Mouse (Mus musculus) cerebellum, adult 11 months (tissue): Measurements from ENCODE around the gene Pgbd1.
"Not testable (repeated sequence)": the region's sequence is repeated elsewhere in the genome, so short reads cannot be mapped to it uniquely, and the experiment has no call there.

Experiments used
- DNase-seq: peaks from one replicate; pipeline ENCODE4 v3.0.0; 2022

Pgbd1 gene

GRCm38 (mm10) chr13:21440503-21441206 is at the start of gene Pgbd1:
Gene Pgbd1, minus strand, starts transcription at chr13:21441058.
- peak; percentile 74 for DNase-seq

- no peak for DNase-seq
These were observed 46.0 kb upstream of the Pgbd1 start for GRCm38 (mm10) chr13:21486881-21487280.

DNA sequence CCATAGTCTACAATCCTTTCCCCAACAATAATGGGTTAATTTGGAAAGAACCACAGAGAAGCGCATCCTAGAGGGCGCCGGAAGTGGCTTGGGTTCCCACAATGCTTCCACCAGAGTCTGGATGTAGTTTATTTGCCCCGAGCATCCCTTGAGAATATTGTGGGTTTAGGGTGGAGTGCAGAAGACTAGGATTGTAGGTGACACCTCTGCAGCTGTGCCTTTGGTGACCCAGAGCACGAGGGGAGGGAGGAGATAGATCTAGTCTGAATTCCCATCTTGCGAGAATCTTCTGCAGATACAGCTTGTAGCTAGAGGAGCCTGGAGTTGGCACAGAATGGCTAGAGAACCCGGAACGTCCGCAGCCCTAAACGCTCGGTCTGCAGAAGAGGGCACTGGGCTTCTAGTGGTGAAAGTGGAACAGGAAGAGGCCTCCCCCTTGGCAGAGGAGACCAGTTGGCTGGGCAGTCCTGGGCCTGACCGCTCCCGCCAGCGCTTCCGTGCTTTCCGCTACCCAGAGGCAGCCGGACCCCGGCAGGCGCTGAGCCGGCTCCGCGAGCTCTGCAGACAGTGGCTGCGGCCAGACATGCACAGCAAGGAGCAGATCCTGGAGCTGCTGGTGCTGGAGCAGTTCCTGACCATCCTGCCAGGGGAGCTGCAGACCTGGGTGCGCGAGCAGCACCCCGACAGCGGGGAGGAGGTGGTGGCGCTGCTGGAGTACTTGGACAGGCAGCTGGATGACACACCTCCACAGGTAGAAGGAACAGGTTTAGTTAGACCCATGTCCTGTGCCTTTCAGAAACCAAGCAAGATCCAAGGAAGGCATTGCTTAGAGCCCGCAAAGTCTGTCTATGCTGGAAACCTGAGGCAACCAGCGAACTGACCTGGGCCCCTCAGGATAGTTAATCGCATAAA is 38.2 kb upstream of the Pgbd1 start, which contains the start of the genes Zkscan4 and Gm10065:
Gene Zkscan4 (plus strand): TSS at position 149 of the 912 bp plus-strand sequence.
Gene Gm10065 (minus strand): TSS at position 683 of the 912 bp plus-strand sequence.
- DNase-seq: peak; percentile 65

- no peak for DNase-seq
These were observed 31.6 kb upstream of the Pgbd1 start for GRCm38 (mm10) chr13:21472427-21472826.

DNA sequence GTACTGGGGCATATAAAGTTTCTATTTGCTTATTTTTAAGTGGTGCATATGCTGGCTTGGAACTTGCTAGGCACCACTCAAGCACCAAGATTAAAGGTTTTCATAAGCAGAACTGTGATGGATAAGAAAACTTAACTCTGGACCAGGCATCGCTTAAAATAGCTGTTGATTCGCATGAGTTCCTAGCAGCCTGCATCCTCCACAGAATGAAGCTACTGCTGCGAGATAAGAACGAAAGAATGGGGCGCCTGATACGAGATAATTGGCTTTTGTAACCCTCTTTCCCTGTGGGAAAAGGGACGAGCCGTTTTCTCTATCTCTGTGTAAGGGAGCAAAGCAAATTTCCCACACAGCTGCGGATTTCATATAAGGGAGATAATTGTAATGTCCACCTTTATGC is 28.2 kb upstream of the Pgbd1 start:
- no peak for DNase-seq

- DNase-seq: peak; percentile 83
These were observed 27.5 kb upstream of the Pgbd1 start, which contains the start of gene Nkapl for GRCm38 (mm10) chr13:21468061-21469019. Gene Nkapl, minus strand, starts transcription at chr13:21468509.

DNA sequence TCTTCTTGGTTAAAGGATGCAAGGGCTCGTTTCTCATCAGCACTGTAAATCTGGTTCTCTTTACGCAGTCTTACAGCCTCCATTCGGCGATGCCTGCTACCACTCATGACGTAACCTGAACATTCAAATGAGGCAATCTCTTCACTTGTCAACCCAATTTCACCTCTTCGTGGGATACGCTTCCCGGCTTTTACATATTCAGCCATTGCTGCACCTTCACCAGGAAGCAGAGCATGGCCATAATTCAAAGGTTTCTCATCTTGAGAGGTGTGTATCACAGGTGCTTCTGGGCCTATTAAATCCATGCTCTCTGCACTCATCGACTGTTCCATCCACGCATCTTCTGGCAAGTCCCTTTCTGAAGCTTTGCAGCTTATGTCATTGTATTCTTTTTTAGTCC is 26.5 kb upstream of the Pgbd1 start:
- no peak for DNase-seq

DNA sequence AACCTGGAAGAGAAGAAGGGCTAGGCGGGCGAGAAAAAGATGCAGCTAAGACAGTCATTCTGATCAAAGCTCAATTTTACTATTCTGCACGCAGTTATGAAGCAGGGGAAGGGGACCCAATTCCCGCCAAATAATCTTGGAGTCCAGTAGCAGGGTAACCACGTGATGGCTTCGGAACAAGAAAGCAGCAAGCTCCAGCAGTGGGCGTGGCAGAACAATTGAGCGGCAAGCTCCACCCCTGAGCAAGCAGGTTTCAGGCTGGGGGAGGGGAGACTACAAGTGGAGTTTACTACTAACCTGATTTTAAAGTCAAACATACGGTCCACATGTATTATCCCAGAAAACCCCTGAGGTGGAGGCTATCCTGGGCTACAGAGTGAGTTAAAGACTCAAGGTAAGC is 21.7 kb upstream of the Pgbd1 start:
- not testable (repeated sequence) for DNase-seq

DNA sequence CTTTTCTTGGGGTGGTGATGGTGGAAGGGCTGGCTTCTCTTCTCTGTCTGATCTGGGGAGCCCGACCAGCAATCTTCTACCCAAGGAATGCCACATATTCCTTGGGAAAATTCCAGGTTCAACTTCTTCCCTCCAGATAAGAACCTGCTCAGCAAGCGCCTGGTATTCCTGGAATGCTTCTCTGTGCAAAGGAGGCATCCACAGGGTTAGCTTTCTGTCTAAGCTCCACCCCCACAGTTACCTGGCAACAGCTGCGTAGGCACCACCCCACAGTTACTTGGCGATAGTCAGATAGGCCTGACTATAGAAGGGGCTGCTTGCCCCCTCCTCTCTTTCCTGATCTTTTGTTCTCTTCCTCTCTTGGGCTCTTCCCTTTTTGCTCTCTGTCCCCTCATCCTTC is 15.5 kb upstream of the Pgbd1 start:
- DNase-seq: no peak

DNA sequence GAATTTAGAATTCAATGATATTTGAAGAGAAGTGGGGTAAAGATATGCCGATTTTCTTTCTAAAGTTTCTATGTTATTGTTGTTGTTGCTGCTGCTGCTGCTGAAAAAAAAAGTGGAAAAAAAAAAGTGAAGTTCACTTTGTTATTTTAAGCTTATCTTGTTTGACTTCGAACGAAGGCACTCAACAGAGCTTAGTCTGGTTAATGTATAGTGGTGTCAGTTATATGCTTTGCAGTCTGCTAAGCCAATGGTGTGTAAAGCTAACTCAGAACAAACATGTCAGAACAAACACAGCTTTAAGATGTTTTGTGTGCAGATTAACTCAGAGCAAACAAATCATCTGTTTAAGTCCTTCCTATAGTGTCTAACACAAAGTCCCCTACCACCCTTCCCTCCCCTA is 13.3 kb upstream of the Pgbd1 start:
- no peak for DNase-seq

GRCm38 (mm10) chr13:21453449-21453848 is 12.6 kb upstream of the Pgbd1 start, which contains the start of gene Zscan26:
Gene Zscan26, minus strand, starts transcription at chr13:21453730.
- DNase-seq: peak; percentile 76

GRCm38 (mm10) chr13:21453042-21453441 is 12.2 kb upstream of the Pgbd1 start:
- DNase-seq: no peak

- DNase-seq: no peak
These were observed 7.2 kb upstream of the Pgbd1 start for GRCm38 (mm10) chr13:21447856-21448614.

- DNase-seq: no peak
These were observed 5.9 kb upstream of the Pgbd1 start for GRCm38 (mm10) chr13:21446796-21447195.

DNA sequence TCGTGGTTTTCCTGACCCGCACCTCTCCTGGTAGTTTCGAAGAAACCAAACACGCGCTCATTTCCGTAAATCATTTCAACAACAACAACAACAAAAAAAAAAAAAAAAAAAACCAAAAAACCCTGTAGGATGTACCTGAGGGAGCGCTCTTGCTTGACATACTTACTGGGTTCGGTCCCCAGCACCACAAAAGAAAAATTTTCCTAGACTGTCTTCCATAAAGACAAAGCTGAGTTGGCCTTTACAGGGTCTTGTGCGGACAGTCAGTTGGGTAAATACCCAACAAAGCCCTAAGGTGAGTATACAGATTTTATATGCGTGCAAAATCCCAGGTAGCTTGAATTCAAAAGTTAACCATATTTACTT is 332 bp upstream of the Pgbd1 start:
- DNase-seq: no peak

- no peak for DNase-seq
These were observed 5.4 kb downstream of the Pgbd1 start for GRCm38 (mm10) chr13:21435476-21435875.

- no peak for DNase-seq
These were observed 13.2 kb downstream of the Pgbd1 start for GRCm38 (mm10) chr13:21427631-21428030.

DNA sequence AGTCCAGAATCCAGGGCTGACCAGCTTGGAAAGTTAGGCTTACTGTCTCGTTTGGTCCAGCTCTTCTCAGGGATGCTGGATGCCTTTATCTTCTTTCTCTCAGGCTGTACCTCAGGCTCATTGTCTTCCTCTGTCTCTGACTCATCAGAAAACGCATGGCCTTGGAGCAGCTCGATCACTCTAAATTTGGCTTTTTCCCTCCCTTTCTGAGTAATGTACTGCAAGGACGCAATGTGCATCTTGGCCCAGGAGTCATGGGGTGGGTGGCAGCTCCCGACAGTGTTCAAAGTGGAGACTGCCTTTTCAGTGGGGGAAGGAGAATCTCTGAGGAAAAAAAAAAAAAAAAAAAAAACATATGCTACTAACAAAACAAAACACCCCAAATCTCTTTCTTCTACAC is 17.6 kb downstream of the Pgbd1 start:
- no peak for DNase-seq

GRCm38 (mm10) chr13:21418865-21419264 is 22.0 kb downstream of the Pgbd1 start:
- no peak for DNase-seq

- no peak for DNase-seq
These were observed 23.4 kb downstream of the Pgbd1 start for GRCm38 (mm10) chr13:21417298-21418010.

DNA sequence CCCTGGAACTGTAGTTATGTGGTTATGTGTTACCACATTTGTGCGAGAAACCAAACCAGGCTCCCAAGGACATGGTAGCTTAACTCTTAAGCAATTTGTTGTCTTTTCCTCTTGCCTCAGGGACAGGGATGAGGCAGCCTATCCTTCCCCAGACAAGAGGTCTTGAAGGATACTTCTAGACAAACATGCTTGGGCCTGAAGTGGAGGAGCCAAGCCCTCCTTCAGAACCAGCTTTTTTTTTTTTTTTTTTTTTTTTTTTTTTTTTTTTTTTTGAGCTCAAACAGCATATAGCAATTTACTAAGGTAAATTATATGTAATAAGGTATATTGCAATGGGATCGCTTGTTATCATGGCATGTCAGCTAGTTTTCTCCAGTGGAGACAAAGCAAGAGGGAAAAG is 25.1 kb downstream of the Pgbd1 start:
- no peak for DNase-seq
